Mouse (Mus musculus) heart, adult 2 months (tissue): ENCODE data around the gene Git2.

Experiments
- CTCF ChIP-seq: fragments of 200-600 bp; IDR thresholded peaks from 2 replicates; pipeline ENCODE4 v1.8.1; 2022; ENCODE audit warnings: antibody characterized with exemption, mild to moderate bottlenecking, moderate library complexity
- POLR2A ChIP-seq: fragments of 200-500 bp; IDR thresholded peaks from 2 replicates; pipeline ENCODE4 v1.6.1; 2011; ENCODE audit warnings: mild to moderate bottlenecking, low read depth, low read length, control low read depth; ENCODE audit not compliant: insufficient read depth

- TF ChIP-seq CTCF (no peak), POLR2A (no peak)
These were observed 8.1 kb downstream of the Git2 start for GRCm38 (mm10) chr5:114767185-114767584.
